ENCODE assay signal across 28 mouse cellular contexts in the genomic region with DNA sequence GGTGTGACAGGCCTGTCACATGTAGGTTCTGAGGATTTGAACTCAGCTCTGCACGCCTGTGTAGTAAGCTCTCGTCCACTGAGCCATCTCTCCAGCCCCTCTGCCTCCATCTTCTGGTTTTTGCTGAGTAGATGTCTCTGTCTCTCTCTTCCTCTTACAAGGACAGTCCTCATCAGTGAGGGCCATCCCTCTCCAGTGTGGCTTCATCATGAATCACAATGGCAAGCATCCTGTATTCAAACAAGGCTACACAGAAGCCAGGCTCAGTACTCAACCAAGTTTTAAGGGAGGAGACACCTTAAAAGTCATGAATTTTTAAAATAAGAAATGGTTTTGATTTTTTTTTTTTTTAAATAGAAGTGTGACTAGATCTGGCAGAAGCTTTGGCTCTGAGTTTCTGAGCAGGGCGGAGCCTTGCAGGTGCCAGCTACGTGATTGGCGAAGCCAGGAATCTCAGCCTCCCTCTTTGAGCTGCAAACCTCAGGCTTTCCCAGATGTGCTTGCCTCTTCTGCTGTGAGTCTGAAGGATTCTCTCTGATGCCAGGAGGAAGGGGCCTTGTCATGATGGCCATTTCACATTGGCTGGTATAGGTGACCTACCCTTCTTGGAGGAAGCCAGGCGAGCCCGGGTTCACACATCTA.
DNase-seq lines count a peak whose midpoint lies in the region; ATAC-seq and TF ChIP-seq lines count a peak whose summit lies in the region.
"Had no signal": no experiment of that assay in that cellular context is flagged by ENCODE, and none has a peak within 500 bp of the region (broad histone marks: within the 10 kb centered on the region; RNA-seq: fewer than 3 reads in every experiment).

No protein-coding gene starts in this region.

- TF ChIP-seq EP300 in stomach, postnatal 0 days (optimal IDR thresholded peaks at IDR 0.05): no peak

- H3K4me2 ChIP-seq in lung, embryonic 14.5 days: no peak overlapping the region
- H3K4me2 ChIP-seq in stomach, postnatal 0 days (replicated peaks; ENCODE audit: low read depth): no peak overlapping the region
- H3K4me2 ChIP-seq: heart, embryonic 15.5 days; hindbrain, embryonic 15.5 days; liver, embryonic 15.5 days; neural tube, embryonic 13.5 days had no signal

- H3K9me3 ChIP-seq in lung, embryonic 14.5 days (ENCODE audit: low read depth, low read length): no peaks in the 10 kb centered on the region
- no peaks in the 10 kb centered on the region for H3K9me3 ChIP-seq in stomach, postnatal 0 days (ENCODE audit: control insufficient read depth, low read length)
- H3K9me3 ChIP-seq: forebrain, embryonic 10.5 days; G1E; heart, embryonic 15.5 days; hindbrain, embryonic 15.5 days; liver, embryonic 15.5 days; midbrain, embryonic 10.5 days; neural tube, embryonic 13.5 days had no signal

- no peak overlapping the region for H3K9ac ChIP-seq in lung, embryonic 14.5 days
- H3K9ac ChIP-seq in stomach, postnatal 0 days (ENCODE audit: low read length): no peak overlapping the region
- H3K9ac ChIP-seq: heart, embryonic 15.5 days; hindbrain, embryonic 15.5 days; liver, embryonic 15.5 days; neural tube, embryonic 13.5 days had no signal

- no peak for TF ChIP-seq POLR2A in embryonic fibroblast, embryonic 13.5 days (IDR thresholded peaks at IDR 0.05; ENCODE audit: low read depth, low read length)

- ATAC-seq in frontal cortex, adult (ENCODE audit: low TSS enrichment): peak; percentile 76
- ATAC-seq in lung, embryonic 14.5 days (ENCODE audit: insufficient read depth): no peak
- no peak for ATAC-seq in stomach, postnatal 0 days (ENCODE audit: low FRiP score, low TSS enrichment)
- ATAC-seq: forebrain, embryonic 16.5 days; intestine, embryonic 16.5 days; midbrain, embryonic 16.5 days; Patski had no signal

- TF ChIP-seq CTCF in lung, embryonic 14.5 days (IDR thresholded peaks at IDR 0.05; ENCODE audit: low read depth): no peak
- no peak for TF ChIP-seq CTCF in embryonic fibroblast, embryonic 13.5 days (IDR thresholded peaks at IDR 0.05; ENCODE audit: borderline replicate concordance, insufficient read depth, low read length)
- no peak for TF ChIP-seq CTCF in stomach, postnatal 0 days (IDR thresholded peaks at IDR 0.05; ENCODE audit: low read depth)

- no peaks in the 10 kb centered on the region for H3K36me3 ChIP-seq in lung, embryonic 14.5 days (ENCODE audit: insufficient read depth)
- no peaks in the 10 kb centered on the region for H3K36me3 ChIP-seq in stomach, postnatal 0 days (ENCODE audit: control insufficient read depth, insufficient read depth, low read length)
- H3K36me3 ChIP-seq: forebrain, embryonic 10.5 days; G1E; heart, embryonic 15.5 days; hindbrain, embryonic 15.5 days; liver, embryonic 15.5 days; midbrain, embryonic 10.5 days; neural tube, embryonic 13.5 days had no signal

- H3K27ac ChIP-seq in lung, embryonic 14.5 days (ENCODE audit: low read depth): peak overlapping the region; percentile 65; the same call in 1 of the 2 replicates
- H3K27ac ChIP-seq in embryonic fibroblast, embryonic 13.5 days (ENCODE audit: insufficient read depth, low read length): peak overlapping the region; percentile 67
- no peak overlapping the region for H3K27ac ChIP-seq in stomach, postnatal 0 days (replicated peaks)
- H3K27ac ChIP-seq: forebrain, embryonic 10.5 days; heart, embryonic 15.5 days; hindbrain, embryonic 15.5 days; liver, embryonic 15.5 days; midbrain, embryonic 10.5 days; neural tube, embryonic 13.5 days had no signal

- no peaks in the 10 kb centered on the region; the same call in 1 of the 2 replicates for H3K27me3 ChIP-seq in lung, embryonic 14.5 days (ENCODE audit: insufficient read depth, low read length)
- H3K27me3 ChIP-seq in stomach, postnatal 0 days (ENCODE audit: control insufficient read depth, insufficient read depth, low read length): no peaks in the 10 kb centered on the region
- H3K27me3 ChIP-seq: hindbrain, embryonic 15.5 days; neural tube, embryonic 13.5 days; Patski had no signal

- DNase-seq in frontal cortex, postnatal 10 days (ENCODE audit: low spot score in 2 of 2): no peak
- no peak for DNase-seq in lung, embryonic 14.5 days
- DNase-seq in lung, postnatal 4 days: no peak
- DNase-seq in stomach, postnatal 0 days (ENCODE audit: low spot score): no peak
- no peak for DNase-seq in spleen, postnatal 4 days (ENCODE audit: low spot score in 2 of 2)
- DNase-seq in thymus, postnatal 4 days: no peak
- DNase-seq: adrenal gland, adult 2 months; cerebellum, adult 18-20 months; cerebellum, postnatal 14 days; gastrocnemius, postnatal 36 days; heart, postnatal 36 days; liver; retina, postnatal 1 day; right cerebral cortex, postnatal 4 days had no signal

- peaks cover 22% of the 10 kb centered on the region for H3K4me1 ChIP-seq in lung, embryonic 14.5 days (ENCODE audit: insufficient read depth)
- no peaks in the 10 kb centered on the region for H3K4me1 ChIP-seq in embryonic fibroblast, embryonic 13.5 days (ENCODE audit: control insufficient read depth, insufficient read depth, low read length)
- no peaks in the 10 kb centered on the region; the same call in 1 of the 2 replicates for H3K4me1 ChIP-seq in stomach, postnatal 0 days (replicated peaks; ENCODE audit: control insufficient read depth, insufficient read depth)
- H3K4me1 ChIP-seq: hindbrain, embryonic 15.5 days; liver, embryonic 15.5 days; neural tube, embryonic 13.5 days had no signal

- WGBS in lung, embryonic 14.5 days: 90% methylated on average over 7 of the region's 7 CpGs
- 88% methylated on average over 7 of the region's 7 CpGs for WGBS in stomach, postnatal 0 days

- no peak overlapping the region for H3K4me3 ChIP-seq in lung, embryonic 14.5 days (ENCODE audit: low read depth, low read length)
- no peak overlapping the region for H3K4me3 ChIP-seq in embryonic fibroblast, embryonic 13.5 days (ENCODE audit: insufficient read depth, low read length)
- no peak overlapping the region for H3K4me3 ChIP-seq in stomach, postnatal 0 days (ENCODE audit: low read depth, low read length)
- H3K4me3 ChIP-seq: forebrain, embryonic 10.5 days; heart, embryonic 15.5 days; hindbrain, embryonic 15.5 days; liver, embryonic 15.5 days; midbrain, embryonic 10.5 days; myocyte; neural tube, embryonic 13.5 days had no signal
